Mouse (Mus musculus): ENCODE results near the gene Serpina6.

DNA sequence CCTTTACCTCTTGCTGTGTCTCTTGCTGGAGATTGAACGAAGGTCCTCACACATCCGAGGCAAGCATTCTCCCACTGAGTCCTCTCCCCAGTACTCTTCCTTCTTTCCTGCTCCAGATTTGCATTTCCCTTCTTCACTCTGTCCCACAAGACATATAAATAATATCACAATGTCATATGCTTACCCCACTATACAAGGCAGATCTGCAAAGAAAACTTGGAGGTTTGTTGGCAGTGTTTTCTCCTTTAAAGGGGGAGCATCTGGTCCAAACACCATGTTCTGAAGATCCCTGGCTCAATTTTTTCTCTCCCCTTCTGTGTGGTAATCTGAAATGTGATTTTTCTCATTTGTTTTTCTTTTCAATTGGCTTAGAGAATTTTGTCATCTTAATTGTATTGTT is 22.6 kb downstream of the Serpina6 start:
- TF ChIP-seq POLR2A (IDR thresholded peaks at IDR 0.05; ENCODE audit: borderline replicate concordance, control insufficient read depth, low read depth, low read length) (no peak), CTCF (IDR thresholded peaks at IDR 0.05; ENCODE audit: control insufficient read depth, insufficient read depth, low read length) (no peak)
